Mouse (Mus musculus) limb, embryonic 11.5 days (tissue): ENCODE measurements around the gene Car11. TPM values are rescaled to one million over a fixed set of nuclear protein-coding genes. Genes with fewer than 3 reads are reported as not detected.
"Not testable (repeated sequence)": the region's sequence is repeated elsewhere in the genome, so short reads cannot be mapped to it uniquely, and the experiment has no call there.

Experiments
- ATAC-seq: fragments of 200-750 bp; cut with Nextera tagmentation; 2 replicates; pipeline ENCODE4 v1.8.0; 2017; ENCODE audit warnings: low read depth; ENCODE audit not compliant: insufficient number of reproducible peaks, low FRiP score, low TSS enrichment
- DNase-seq: peaks from one replicate; pipeline ENCODE4 v3.0.0-alpha.2; 2015; ENCODE audit warnings: low spot score
- H3K27ac ChIP-seq: fragments of 300-500 bp; sonication (generic); replicated peaks from 2 replicates; pipeline ENCODE4 v1.5.1; 2014; ENCODE audit warnings: low read depth, mild to moderate bottlenecking, low read length
- H3K27me3 ChIP-seq: fragments of 300-500 bp; sonication (generic); 2 replicates; pipeline ENCODE4 v1.6.1; 2014; ENCODE audit warnings: mild to moderate bottlenecking, low read length, mixed read lengths; ENCODE audit not compliant: control insufficient read depth, insufficient read depth
- H3K36me3 ChIP-seq: fragments of 300-500 bp; sonication (generic); 2 replicates; pipeline ENCODE4 v1.6.1; 2014; ENCODE audit warnings: mild to moderate bottlenecking, low read length, moderate library complexity, mixed read lengths; ENCODE audit not compliant: control insufficient read depth, insufficient read depth
- H3K4me1 ChIP-seq: fragments of 300-500 bp; sonication (generic); 2 replicates; pipeline ENCODE4 v1.6.1; 2014; ENCODE audit warnings: low read length, mixed read lengths; ENCODE audit not compliant: control insufficient read depth, insufficient read depth
- H3K4me2 ChIP-seq: fragments of 300-500 bp; sonication (generic); 2 replicates; pipeline ENCODE4 v1.6.1; 2014; ENCODE audit warnings: low read depth, mild to moderate bottlenecking, moderate library complexity; ENCODE audit not compliant: severe bottlenecking
- H3K4me3 ChIP-seq: fragments of 300-500 bp; sonication (generic); 2 replicates; pipeline ENCODE4 v1.5.1; 2014; ENCODE audit warnings: low read depth, low read length
- H3K9ac ChIP-seq: fragments of 300-500 bp; sonication (generic); 2 replicates; pipeline ENCODE4 v1.6.1; 2014; ENCODE audit warnings: mild to moderate bottlenecking, low read length
- H3K9me3 ChIP-seq: fragments of 300-500 bp; sonication (generic); 2 replicates; pipeline ENCODE4 v1.6.1; 2016; ENCODE audit warnings: low read length; ENCODE audit not compliant: control insufficient read depth
- WGBS: fragments of 180-500 bp; shearing (Covaris S2); extraction: QIAGEN DNeasy Blood & Tissue Kit; methylation state at CpG from one replicate; pipeline ENCODE4 v1.1.7; 2014; 5-methylcytosine and 5-hydroxymethylcytosine counted together
- polyA plus RNA-seq: library from polyadenylated mRNA; unstranded; fragments of >200 nt; fragmentation: Nextera tagmentation; extraction: Ambion mirVana; gene quantifications from 2 replicates; pipeline ENCODE4 v1.2.1, GENCODE M21; 2014

Gene Car11
- 5.1 and 5.5 TPM in 2 replicates for polyA plus RNA-seq

DNA sequence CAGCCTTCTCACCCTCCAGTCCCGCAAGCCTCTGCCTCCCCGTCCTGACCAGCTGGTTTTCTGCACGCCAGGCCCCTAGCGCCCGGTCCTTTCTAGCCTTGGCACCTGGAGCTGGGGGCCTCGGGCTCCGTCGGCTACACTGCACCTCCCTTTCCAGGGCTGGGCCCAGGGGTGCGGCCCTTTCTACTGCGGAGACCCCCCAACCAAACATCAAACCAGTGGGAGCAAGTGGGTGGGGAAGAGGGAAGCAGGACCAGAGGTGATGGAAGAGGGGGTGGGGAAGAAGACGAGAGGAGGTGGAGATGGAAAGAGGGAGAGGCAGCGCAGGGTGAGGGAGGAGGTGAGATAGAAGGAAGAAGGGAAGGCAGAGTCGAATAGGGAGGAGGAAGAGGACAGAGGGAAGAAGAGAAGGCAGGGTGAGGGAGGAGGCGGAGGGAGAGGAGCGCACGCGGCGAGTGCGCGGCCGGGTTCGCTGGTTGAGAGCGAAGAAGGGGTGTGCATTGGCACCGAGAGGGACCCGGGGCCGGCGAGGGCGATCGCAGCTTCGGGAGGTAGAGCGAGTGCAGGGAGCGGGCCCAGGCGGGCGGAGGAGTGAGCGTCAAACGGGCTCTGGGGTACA is at the start of gene Car11:
Gene Car11 (plus strand): TSS at position 321 of the 619 bp plus-strand sequence.
- Histone ChIP-seq H3K9me3 (no peaks in the 10 kb centered on the region), H3K9ac (peak within 1 kb of the TSS; percentile 46), H3K27ac (no peak within 1 kb of the TSS), H3K4me2 (peak within 1 kb of the TSS; percentile 65), H3K4me3 (peak within 1 kb of the TSS; percentile 30), H3K27me3 (peaks cover 25% of the 10 kb centered on the region), H3K36me3 (no peaks in the 10 kb centered on the region), H3K4me1 (peaks cover 14% of the 10 kb centered on the region)
- WGBS: 2% methylated on average over 36 of the region's 36 CpGs
- ATAC-seq (no peak), DNase-seq (peak; percentile 48)

- DNase-seq, H3K4me3 ChIP-seq, H3K9ac ChIP-seq, H3K9me3 ChIP-seq, H3K27ac ChIP-seq, H3K27me3 ChIP-seq, H3K4me1 ChIP-seq, H3K4me2 ChIP-seq, ATAC-seq, H3K36me3 ChIP-seq: not testable (repeated sequence)
- 92% methylated on average over 19 of the region's 20 CpGs for WGBS
Observed at GRCm38 (mm10) chr7:45650484-45650883, 49.2 kb upstream of the Car11 start.

- Histone ChIP-seq H3K27ac (no peak overlapping the region), H3K9ac (0 out of 2 replicates have a peak overlapping the region, but pooled peaks have one; percentile 13), H3K9me3 (no peaks in the 10 kb centered on the region; the same call in 1 of the 2 replicates), H3K4me1 (no peaks in the 10 kb centered on the region; the same call in 1 of the 2 replicates), H3K4me2 (peak overlapping the region; percentile 28; the same call in 1 of the 2 replicates), H3K4me3 (no peak overlapping the region), H3K36me3 (no peaks in the 10 kb centered on the region), H3K27me3 (no peaks in the 10 kb centered on the region)
- DNase-seq (peak; percentile 30), ATAC-seq (no peak)
- 33% methylated on average over 17 of the region's 17 CpGs for WGBS
Observed at GRCm38 (mm10) chr7:45654424-45655047, 45.1 kb upstream of the Car11 start.

DNA sequence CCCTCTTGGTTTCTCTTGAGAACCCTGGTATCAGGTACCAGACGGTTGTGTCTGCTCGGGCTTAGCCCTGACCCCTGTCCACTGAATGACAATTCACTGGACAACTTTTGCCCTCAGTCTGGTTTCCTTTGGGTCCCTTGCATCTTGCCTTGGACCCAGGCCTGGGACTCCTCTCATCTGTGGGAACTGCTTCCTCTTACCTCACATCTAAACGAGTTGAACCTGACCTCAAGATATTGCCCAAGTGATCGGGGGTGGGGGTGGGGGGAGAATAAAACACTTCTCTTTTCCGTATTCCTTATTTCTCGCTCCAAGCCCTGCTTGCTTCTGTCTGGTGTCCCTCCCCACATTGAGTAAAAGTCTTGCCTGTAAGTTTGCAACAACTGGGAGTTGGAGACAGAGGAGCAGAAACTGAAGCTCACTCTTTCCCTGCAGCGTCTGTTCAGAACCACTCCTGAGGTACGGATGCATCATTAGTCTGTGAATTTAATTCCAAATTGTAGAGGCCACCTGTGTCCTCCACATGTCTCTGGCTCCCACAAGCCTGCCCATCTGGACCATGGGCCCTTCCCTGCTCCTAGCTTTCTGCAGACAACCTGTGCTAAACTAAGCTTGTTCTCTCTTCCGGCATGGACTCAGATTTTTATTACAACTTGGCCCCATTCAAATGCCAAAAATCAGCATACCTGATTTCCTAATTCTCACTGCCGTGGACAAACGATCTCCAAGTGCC is 38.7 kb upstream of the Car11 start:
- no peaks in the 10 kb centered on the region for H3K36me3 ChIP-seq
- ATAC-seq (no peak), DNase-seq (no peak)
- H3K4me3 ChIP-seq: no peak overlapping the region
- no peak overlapping the region for H3K4me2 ChIP-seq
- no peaks in the 10 kb centered on the region for H3K27me3 ChIP-seq
- WGBS: 82% methylated on average over 11 of the region's 11 CpGs
- no peak overlapping the region for H3K9ac ChIP-seq
- H3K9me3 ChIP-seq: no peaks in the 10 kb centered on the region; the same call in 1 of the 2 replicates
- no peak overlapping the region for H3K27ac ChIP-seq
- H3K4me1 ChIP-seq: no peaks in the 10 kb centered on the region

- H3K27me3 ChIP-seq, H3K4me3 ChIP-seq, H3K27ac ChIP-seq, H3K4me1 ChIP-seq, H3K9ac ChIP-seq, H3K9me3 ChIP-seq, ATAC-seq, DNase-seq, H3K4me2 ChIP-seq, H3K36me3 ChIP-seq: not testable (repeated sequence)
- 85% methylated on average over 6 of the region's 6 CpGs for WGBS
Observed at GRCm38 (mm10) chr7:45661702-45662101, 37.9 kb upstream of the Car11 start.

GRCm38 (mm10) chr7:45665303-45666138 is 34.1 kb upstream of the Car11 start:
- Histone ChIP-seq H3K4me1 (no peaks in the 10 kb centered on the region), H3K36me3 (no peaks in the 10 kb centered on the region), H3K9ac (no peak overlapping the region), H3K4me3 (no peak overlapping the region), H3K4me2 (no peak overlapping the region), H3K27me3 (no peaks in the 10 kb centered on the region), H3K9me3 (no peaks in the 10 kb centered on the region), H3K27ac (no peak overlapping the region)
- ATAC-seq (no peak), DNase-seq (no peak)
- 47% methylated on average over 13 of the region's 13 CpGs for WGBS

- H3K4me3 ChIP-seq: no peak within 1 kb of the TSS
- H3K27me3 ChIP-seq: no peaks in the 10 kb centered on the region
- WGBS: 84% methylated on average over 7 of the region's 7 CpGs
- DNase-seq (no peak), ATAC-seq (no peak)
- no peaks in the 10 kb centered on the region for H3K4me1 ChIP-seq
- no peak within 1 kb of the TSS for H3K27ac ChIP-seq
- H3K9ac ChIP-seq: no peak within 1 kb of the TSS
- H3K9me3 ChIP-seq: no peaks in the 10 kb centered on the region
- no peak within 1 kb of the TSS for H3K4me2 ChIP-seq
- no peaks in the 10 kb centered on the region for H3K36me3 ChIP-seq
Observed at GRCm38 (mm10) chr7:45666161-45666560, 33.5 kb upstream of the Car11 start, which contains the start of gene Fut2. TSS of gene Fut2 (minus strand) at chr7:45666394.

DNA sequence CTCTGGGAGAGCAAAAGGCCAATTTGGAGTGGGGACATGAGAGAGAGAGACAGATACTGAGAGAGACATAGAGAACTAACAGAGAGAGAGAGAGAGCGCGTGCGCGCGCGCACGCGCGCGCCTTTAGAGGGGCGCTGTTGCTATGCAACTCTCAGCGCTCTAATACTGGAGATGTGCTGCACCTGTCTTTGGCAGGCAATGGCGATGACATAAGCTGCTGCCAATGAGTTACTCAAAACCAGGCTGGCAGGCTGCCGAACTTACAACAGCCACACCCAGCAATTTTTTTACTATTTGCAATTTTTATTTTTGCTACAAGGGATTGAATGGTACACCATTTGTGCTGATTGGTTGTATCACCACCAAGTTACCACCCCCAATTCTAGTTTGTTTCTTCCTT is 31.9 kb upstream of the Car11 start:
- WGBS: 79% methylated on average over 14 of the region's 14 CpGs
- ATAC-seq: no peak

More for the DNA sequence above, 31.9 kb upstream of the Car11 start:
- Histone ChIP-seq H3K9ac (no peak overlapping the region), H3K27me3 (no peaks in the 10 kb centered on the region), H3K9me3 (no peaks in the 10 kb centered on the region), H3K27ac (no peak overlapping the region), H3K4me1 (no peaks in the 10 kb centered on the region), H3K4me3 (no peak overlapping the region), H3K36me3 (no peaks in the 10 kb centered on the region), H3K4me2 (no peak overlapping the region)
- DNase-seq: no peak
